Mouse (Mus musculus): ENCODE results near the gene Snw1. TPM values are rescaled to one million over a fixed set of nuclear protein-coding genes. Genes with fewer than 3 reads are reported as not detected.

Gene Snw1
- polyA plus RNA-seq, 1 experiment: 137 TPM

DNA sequence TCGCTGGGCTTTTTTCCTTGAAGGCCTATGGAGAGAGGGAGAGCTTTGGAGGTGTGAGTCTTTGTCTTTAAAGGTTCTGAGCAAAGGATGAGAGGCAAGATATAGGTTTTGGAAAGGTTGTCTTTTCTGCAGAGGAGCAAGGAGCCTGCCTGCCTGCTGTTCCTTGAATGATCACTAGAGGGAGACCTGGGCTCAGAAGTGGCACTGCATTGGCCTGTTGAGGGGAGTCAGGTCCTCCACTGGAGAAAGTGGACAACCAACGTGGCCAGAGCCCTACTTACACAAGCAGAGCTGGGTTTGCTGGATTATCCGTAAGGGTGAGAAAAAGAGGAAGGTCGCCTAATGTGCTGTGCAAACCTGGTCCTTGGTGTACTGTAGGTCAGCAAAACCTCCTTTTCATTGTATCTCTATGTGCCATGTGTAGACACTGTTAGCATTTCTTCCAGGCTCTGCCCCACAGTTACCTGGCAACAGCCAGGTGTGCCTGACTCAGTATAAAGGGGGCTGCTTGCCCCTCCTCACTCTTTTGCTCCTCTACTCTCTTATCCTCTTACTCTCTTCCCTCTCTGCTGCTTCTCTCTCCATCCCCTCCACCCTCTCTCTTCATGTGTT is 58.8 kb downstream of the Snw1 start:
- 18% methylated on average over 4 of the region's 4 CpGs for WGBS
- peak; percentile 79; the same call in 1 of the 2 replicates for TF ChIP-seq CTCF (IDR thresholded peaks at IDR 0.05; ENCODE audit: insufficient read depth, low read depth, low read length)
- no peak for TF ChIP-seq POLR2A (IDR thresholded peaks at IDR 0.05; ENCODE audit: insufficient read depth, low read depth, low read length)
- Histone ChIP-seq H3K4me3 (ENCODE audit: insufficient read depth, low read depth, low read length) (no peak overlapping the region), H3K27ac (ENCODE audit: insufficient read depth, low read depth, low read length) (no peak overlapping the region), H3K4me1 (ENCODE audit: control insufficient read depth, insufficient read depth, low read length) (no peaks in the 10 kb centered on the region)

DNA sequence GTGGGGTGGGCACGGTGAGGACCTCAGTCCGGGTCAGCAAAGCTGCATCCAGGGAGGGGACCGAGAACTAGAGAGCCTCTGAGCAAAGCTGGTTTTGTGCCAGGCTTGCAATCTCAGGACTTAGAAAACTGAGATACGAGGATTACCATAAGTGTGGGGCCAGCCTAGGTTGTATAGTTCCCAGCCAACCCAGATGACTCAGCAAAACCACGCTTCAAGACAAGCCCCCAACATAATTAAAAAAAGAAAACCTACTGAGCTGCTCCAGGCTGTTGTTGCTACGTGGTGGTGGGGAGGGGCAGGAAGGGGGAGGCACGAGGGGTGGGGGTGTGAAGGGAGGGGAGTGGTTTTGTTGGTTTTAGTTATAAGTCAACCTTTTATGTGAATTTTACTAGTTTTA is 61.1 kb downstream of the Snw1 start:
- WGBS: 38% methylated on average over 7 of the region's 7 CpGs

DNA sequence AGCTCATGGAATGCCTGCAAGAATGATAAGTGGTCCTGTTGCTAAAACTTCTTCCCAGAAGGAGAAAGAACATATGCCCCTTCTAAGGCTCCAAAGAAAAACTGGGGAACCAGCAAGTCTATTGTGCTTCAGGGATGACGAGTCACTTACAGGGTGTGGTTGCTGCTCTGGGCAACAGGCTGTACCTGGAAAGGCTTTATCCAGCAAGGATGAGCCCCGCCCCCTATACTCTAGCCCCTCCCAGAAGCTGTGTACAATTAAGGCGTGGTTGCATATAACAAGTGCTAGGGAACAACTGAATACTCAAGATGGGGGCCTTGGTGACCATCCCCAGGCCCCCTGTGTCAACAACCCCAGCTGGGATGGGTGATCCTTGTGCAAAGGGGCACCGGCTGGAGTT is 63.0 kb downstream of the Snw1 start:
- TF ChIP-seq POLR2A (IDR thresholded peaks at IDR 0.05; ENCODE audit: insufficient read depth, low read depth, low read length) (no peak), CTCF (IDR thresholded peaks at IDR 0.05; ENCODE audit: insufficient read depth, low read depth, low read length) (no peak)
- 89% methylated on average over 4 of the region's 4 CpGs for WGBS
- Histone ChIP-seq H3K4me3 (ENCODE audit: insufficient read depth, low read depth, low read length) (no peak overlapping the region), H3K27ac (ENCODE audit: insufficient read depth, low read depth, low read length) (no peak overlapping the region), H3K4me1 (ENCODE audit: control insufficient read depth, insufficient read depth, low read length) (peaks cover 5% of the 10 kb centered on the region)

More for the DNA sequence above, 61.1 kb downstream of the Snw1 start:
- no peak overlapping the region for H3K27ac ChIP-seq (ENCODE audit: insufficient read depth, low read depth, low read length)
- H3K4me1 ChIP-seq (ENCODE audit: control insufficient read depth, insufficient read depth, low read length): peaks cover 5% of the 10 kb centered on the region
- TF ChIP-seq CTCF (IDR thresholded peaks at IDR 0.05; ENCODE audit: insufficient read depth, low read depth, low read length) (no peak), POLR2A (IDR thresholded peaks at IDR 0.05; ENCODE audit: insufficient read depth, low read depth, low read length) (no peak)
- no peak overlapping the region for H3K4me3 ChIP-seq (ENCODE audit: insufficient read depth, low read depth, low read length)

DNA sequence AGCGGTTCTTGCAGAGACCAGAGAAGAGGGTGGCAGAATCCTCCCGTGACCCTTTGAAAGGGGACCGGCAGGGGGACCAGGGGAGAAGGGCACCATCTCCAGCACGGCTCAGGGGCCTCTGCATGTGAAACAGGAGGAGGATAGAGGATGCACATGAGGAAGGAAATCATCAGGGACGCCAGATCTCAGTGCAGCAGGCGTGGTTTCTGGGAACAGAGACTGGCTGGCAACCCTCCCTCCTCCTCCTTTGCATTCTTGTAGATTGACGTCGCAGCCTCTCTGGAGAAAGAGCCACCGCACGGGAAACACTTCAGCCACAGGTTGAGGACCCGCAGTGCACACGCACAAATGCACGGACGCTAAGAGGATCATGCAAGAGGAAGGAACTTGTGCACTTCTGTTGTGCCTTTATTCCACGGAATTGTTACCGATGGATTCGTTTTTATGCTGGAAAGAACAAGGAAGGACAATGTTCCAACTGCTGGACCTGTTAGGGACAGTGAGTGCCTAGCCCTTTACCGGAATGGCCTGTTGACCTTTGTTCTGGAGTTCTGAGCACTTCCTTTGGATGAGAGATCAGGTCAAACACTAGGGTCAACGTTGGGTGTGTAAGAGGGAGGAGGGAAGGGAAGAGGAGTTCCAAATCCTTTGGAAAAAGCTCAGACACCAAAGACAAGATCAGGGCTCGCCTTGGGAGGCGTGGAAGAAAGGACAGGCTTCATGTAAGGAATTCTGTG is 64.0 kb downstream of the Snw1 start:
- 39% methylated on average over 21 of the region's 21 CpGs for WGBS
- Histone ChIP-seq H3K4me1 (ENCODE audit: control insufficient read depth, insufficient read depth, low read length) (peaks cover 5% of the 10 kb centered on the region), H3K27ac (ENCODE audit: insufficient read depth, low read depth, low read length) (no peak overlapping the region), H3K4me3 (ENCODE audit: insufficient read depth, low read depth, low read length) (no peak overlapping the region)
- TF ChIP-seq CTCF (IDR thresholded peaks at IDR 0.05; ENCODE audit: insufficient read depth, low read depth, low read length) (no peak), POLR2A (IDR thresholded peaks at IDR 0.05; ENCODE audit: insufficient read depth, low read depth, low read length) (no peak)

DNA sequence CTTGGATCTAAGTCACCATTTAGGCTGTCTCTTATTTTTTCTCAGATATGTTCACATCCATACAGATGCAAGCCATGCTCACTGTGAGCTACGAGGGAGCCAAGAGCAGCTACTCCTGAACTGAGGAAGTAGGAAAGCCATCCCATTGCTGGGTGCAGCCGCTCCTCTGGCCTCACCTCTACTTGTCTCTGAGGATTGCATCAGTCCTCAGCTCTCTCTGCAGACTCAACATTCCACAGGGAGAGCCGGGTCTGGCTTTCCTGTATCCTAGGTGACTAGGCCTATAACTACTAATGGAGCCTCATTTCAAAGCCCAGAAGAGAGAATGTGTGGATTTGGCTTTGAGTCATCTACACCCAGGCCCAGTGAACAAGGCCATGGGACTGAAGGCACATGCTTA is 66.4 kb downstream of the Snw1 start:
- no peak overlapping the region for H3K27ac ChIP-seq (ENCODE audit: insufficient read depth, low read depth, low read length)
- WGBS: 76% methylated on average over 3 of the region's 3 CpGs
- no peak for TF ChIP-seq POLR2A (IDR thresholded peaks at IDR 0.05; ENCODE audit: insufficient read depth, low read depth, low read length)
- TF ChIP-seq CTCF (IDR thresholded peaks at IDR 0.05; ENCODE audit: insufficient read depth, low read depth, low read length): no peak
- peaks cover 5% of the 10 kb centered on the region for H3K4me1 ChIP-seq (ENCODE audit: control insufficient read depth, insufficient read depth, low read length)
- no peak overlapping the region for H3K4me3 ChIP-seq (ENCODE audit: insufficient read depth, low read depth, low read length)

DNA sequence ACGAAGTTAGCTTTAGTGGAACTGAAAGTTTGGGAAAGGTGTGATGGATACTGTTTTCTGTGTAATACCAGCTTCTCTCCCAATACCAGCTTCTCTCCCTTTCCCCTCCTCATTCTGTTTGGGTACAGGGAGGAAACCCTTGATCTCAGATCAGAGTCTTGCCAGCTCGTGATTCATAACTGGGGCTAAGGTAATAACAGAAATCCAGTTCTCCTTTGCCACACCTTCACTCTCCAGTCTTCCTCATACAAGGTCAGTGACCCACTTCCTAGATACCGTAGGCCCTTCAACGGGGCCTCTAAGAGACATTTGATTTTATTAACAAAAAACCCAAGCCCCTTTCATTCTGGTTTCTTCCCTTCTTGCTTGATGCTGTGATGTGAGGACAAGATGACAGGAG is 66.9 kb downstream of the Snw1 start:
- WGBS: 91% methylated on average over 4 of the region's 4 CpGs
- Histone ChIP-seq H3K4me1 (ENCODE audit: control insufficient read depth, insufficient read depth, low read length) (peaks cover 5% of the 10 kb centered on the region), H3K4me3 (ENCODE audit: insufficient read depth, low read depth, low read length) (no peak overlapping the region), H3K27ac (ENCODE audit: insufficient read depth, low read depth, low read length) (no peak overlapping the region)
- TF ChIP-seq CTCF (IDR thresholded peaks at IDR 0.05; ENCODE audit: insufficient read depth, low read depth, low read length) (no peak), POLR2A (IDR thresholded peaks at IDR 0.05; ENCODE audit: insufficient read depth, low read depth, low read length) (no peak)

DNA sequence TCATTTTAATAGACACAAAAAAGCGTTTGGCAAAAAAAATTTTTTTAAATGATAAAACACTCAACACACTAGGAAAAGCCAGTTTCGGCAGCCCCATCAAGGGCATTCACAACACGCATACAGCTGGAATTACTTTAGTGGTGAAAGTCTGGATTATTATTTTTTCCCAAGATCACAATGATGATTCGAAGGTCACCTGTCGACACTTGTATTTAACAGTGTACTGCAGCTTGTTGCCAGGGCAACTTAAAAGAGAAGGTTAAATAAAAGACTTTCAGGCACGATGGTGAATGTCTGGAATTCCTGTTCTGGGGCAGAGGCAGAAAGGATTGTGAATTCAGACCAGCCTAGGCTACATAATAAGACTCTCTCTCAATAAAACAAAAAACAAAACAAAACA is 70.2 kb downstream of the Snw1 start:
- H3K4me3 ChIP-seq (ENCODE audit: insufficient read depth, low read depth, low read length): no peak overlapping the region
- 56% methylated on average over 6 of the region's 6 CpGs for WGBS

DNA sequence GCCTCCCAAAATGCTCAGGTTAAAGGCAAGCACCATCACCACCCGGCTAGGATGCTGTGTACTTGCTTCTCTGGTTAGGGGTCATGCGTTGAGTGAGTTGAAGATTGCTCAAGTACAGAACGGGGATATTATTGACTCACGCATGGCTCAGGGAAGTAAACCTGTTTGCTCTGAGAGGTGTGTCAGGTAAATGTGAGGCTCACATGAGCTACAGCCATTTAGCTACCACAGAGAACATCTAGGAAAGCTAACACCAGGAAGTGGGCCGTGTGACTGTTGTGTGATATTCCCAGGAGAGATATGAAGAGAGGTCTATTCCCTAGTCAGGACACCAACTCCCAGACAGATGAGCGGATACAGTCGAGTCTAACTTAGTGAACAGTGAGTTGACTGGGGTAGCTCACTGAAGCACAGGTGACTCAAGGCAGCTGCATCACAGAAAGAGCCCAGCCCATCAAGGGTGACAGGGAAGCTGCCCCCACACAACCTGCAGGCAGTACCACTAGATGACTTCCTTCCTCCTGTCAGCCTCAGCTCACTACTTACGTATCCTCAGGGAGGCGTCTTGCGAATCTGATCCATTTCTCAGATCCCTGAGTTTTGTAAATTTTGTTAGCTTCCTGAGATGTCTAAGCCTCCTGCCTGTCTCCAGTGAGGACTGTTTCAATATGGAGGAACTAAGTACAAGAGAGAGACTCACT is 72.8 kb downstream of the Snw1 start:
- Histone ChIP-seq H3K4me3 (ENCODE audit: insufficient read depth, low read depth, low read length) (no peak overlapping the region), H3K27ac (ENCODE audit: insufficient read depth, low read depth, low read length) (no peak overlapping the region), H3K4me1 (ENCODE audit: control insufficient read depth, insufficient read depth, low read length) (no peaks in the 10 kb centered on the region)
- TF ChIP-seq CTCF (IDR thresholded peaks at IDR 0.05; ENCODE audit: insufficient read depth, low read depth, low read length) (no peak), POLR2A (IDR thresholded peaks at IDR 0.05; ENCODE audit: insufficient read depth, low read depth, low read length) (no peak)
- 92% methylated on average over 10 of the region's 10 CpGs for WGBS

More for the DNA sequence above, 70.2 kb downstream of the Snw1 start:
- no peaks in the 10 kb centered on the region for H3K4me1 ChIP-seq (ENCODE audit: control insufficient read depth, insufficient read depth, low read length)
- no peak for TF ChIP-seq CTCF (IDR thresholded peaks at IDR 0.05; ENCODE audit: insufficient read depth, low read depth, low read length)
- TF ChIP-seq POLR2A (IDR thresholded peaks at IDR 0.05; ENCODE audit: insufficient read depth, low read depth, low read length): no peak
- H3K27ac ChIP-seq (ENCODE audit: insufficient read depth, low read depth, low read length): no peak overlapping the region

Other genes with a start within 250 kb of the Snw1 start
- not detected in 2 replicates for gene Noxred1, start 233.5 kb downstream of the Snw1 start, polyA plus RNA-seq (2012; ENCODE audit: insufficient read depth, insufficient read length, low replicate concordance, missing spikeins)
- not detected in 2 replicates for gene Vipas39, start 206.0 kb downstream of the Snw1 start, polyA plus RNA-seq (2012; ENCODE audit: insufficient read depth, insufficient read length, low replicate concordance, missing spikeins)
- not detected in 2 replicates for gene Ahsa1, start 205.8 kb downstream of the Snw1 start, polyA plus RNA-seq (2012; ENCODE audit: insufficient read depth, insufficient read length, low replicate concordance, missing spikeins)
- gene Ism2, start 172.6 kb downstream of the Snw1 start, polyA plus RNA-seq (2012; ENCODE audit: insufficient read depth, insufficient read length, low replicate concordance, missing spikeins): not detected in 2 replicates
- gene Sptlc2, start 83.9 kb downstream of the Snw1 start, polyA plus RNA-seq (2012; ENCODE audit: insufficient read depth, insufficient read length, low replicate concordance, missing spikeins): not detected in 2 replicates
- not detected in 2 replicates for gene Slirp, start 28.4 kb downstream of the Snw1 start, polyA plus RNA-seq (2012; ENCODE audit: insufficient read depth, insufficient read length, low replicate concordance, missing spikeins)
- gene Alkbh1, start 28.3 kb downstream of the Snw1 start, polyA plus RNA-seq (2012; ENCODE audit: insufficient read depth, insufficient read length, low replicate concordance, missing spikeins): not detected in 2 replicates
- gene Gm5788, start 22.4 kb upstream of the Snw1 start, polyA plus RNA-seq (2012; ENCODE audit: insufficient read depth, insufficient read length, low replicate concordance, missing spikeins): not detected in 2 replicates
- gene Gm8300, start 42.0 kb upstream of the Snw1 start, polyA plus RNA-seq (2012; ENCODE audit: insufficient read depth, insufficient read length, low replicate concordance, missing spikeins): not detected in 2 replicates
- not detected in 2 replicates for gene Oog1, start 130.4 kb upstream of the Snw1 start, polyA plus RNA-seq (2012; ENCODE audit: insufficient read depth, insufficient read length, low replicate concordance, missing spikeins)
- not detected in 2 replicates for gene Gm4027, start 146.6 kb upstream of the Snw1 start, polyA plus RNA-seq (2012; ENCODE audit: insufficient read depth, insufficient read length, low replicate concordance, missing spikeins)
- not detected in 2 replicates for gene Gm16381, start 172.3 kb upstream of the Snw1 start, polyA plus RNA-seq (2012; ENCODE audit: insufficient read depth, insufficient read length, low replicate concordance, missing spikeins)

All from olfactory bulb, adult 2 months (tissue).